Mouse (Mus musculus): ENCODE data around the gene Pik3cd.

The Pik3cd gene

DNA sequence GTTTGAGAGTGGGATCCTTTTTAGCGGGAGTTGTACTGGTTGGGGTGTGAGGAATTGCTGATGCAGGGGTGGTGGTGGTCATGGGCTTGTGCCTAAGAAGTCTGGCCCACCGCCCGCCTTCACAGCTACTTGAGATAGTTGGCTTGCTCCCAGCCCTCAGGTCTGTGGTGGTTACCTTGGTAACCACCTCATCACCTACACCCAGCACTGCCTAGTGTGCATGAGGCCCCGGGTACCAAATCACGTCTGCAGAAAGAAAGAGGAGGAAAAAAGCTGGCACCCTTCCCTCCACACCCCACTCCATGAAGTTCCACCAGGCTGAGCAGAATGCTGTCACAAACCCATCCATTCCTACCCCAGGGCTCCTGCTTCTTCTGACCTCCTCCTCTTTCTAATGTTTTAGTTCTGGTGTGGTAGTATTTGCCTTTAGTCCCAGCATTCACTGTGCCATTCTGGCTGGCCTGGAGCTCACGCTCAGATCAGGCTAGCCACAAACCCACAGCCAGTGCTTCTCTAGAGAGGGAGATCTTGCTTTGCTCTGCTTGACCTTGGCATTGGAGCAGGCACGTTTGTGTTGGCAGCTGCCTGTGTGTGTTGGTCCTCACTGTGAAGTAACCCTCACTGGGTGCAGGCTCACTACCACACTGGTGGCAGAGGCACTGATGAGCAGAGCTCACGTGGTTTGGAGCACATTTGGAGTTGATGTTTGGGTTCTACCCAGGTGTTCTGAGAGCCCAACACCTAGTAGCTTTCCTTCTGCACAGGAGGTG, 92.9 kb downstream of the Pik3cd start:
- no peak for DNase-seq (ENCODE audit: low spot score)

DNA sequence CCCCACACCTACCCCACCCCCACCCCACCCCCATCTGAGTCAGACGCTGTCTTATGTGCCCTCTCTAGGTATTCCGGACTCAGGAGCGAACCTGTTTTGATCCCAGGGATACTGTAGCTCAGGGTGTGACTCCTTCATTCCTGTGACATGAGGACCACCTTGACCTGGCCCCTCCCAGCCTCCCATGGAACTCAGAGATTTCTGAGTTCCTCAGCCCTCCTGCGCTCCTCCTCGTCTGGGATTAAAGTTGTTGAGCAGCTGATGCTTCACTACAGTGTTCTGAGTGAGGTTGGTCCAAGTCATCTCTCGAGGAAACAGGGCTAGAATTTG, 94.1 kb downstream of the Pik3cd start:
- no peak for DNase-seq (ENCODE audit: low spot score)

DNA sequence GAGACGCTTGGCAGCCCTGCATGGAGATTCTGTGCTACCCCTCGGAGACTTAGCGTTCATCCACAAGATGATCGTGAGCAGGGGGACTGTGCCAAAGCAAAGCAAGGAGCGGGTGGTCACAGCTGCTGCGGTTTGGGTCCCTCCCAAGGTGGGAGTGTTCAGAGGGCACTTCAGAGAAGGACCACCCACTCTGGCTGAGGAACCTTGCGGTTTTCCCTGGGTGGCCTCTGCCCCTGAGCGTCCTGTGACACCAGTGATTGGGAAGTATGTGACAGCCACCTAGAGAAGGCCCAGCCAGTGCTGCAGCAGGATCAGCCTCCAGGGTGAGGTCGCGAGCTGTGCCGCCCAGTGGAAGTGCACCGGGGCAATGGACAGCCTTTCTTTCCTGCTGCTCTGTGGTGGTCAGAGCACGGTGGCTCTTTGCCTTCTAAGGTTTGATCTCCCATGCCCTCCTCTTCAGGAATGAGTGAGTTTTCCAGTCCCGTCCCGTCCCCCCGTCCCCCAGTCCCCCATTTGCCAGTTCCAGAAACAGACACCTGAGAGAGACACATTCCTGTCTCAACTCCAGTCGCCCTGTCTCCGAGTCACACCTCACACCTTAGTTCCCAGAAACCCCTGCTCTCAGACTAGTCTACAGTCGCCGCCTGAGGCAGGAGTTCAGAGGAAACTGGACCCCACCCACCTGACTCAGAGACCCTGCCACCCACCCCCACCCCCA, 94.6 kb downstream of the Pik3cd start:
- DNase-seq (ENCODE audit: low spot score), result no peak

- no peak for DNase-seq (ENCODE audit: low spot score)
Observed at GRCm38 (mm10) chr4:149606766-149607358, 95.5 kb downstream of the Pik3cd start.

DNA sequence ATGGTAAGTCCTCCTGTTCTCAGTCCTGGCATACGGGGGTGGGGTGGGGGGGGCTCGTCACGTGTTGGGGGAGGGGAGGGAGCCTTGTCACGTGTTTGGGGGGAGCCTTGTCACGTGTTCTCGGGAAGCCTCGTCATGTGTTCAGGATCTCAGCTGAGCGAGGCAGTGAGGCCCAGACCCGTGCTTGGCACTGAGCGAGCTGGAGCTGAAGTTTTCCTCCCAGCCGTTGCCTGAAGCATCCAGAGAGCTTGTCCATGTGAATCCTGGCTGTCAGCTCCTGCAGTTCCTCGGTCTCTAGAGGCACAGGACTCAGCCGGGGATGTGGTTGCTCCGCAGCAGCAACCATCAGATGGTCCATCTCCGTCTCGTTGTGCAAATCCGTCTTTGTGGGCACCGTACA, 96.3 kb downstream of the Pik3cd start:
- no peak for DNase-seq (ENCODE audit: low spot score)

DNA sequence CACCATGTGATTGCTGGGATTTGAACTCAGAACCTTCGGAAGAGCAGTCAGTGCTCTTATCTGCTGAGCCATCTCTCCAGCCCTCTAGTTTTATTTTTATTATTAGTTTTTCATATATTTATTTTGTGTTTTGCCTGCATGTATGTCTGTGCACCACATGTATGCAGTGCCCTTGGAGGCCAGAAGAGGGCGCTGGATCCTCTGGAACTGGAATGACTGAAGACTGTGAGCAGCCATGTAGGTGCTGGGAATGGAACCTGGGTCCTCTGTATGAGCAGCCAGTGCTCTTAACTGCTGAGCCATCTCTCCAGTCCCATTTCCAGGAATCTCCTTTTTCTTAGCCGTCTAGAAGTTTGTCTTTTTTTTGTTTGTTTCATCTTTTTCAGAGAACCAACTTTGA, 97.9 kb downstream of the Pik3cd start:
- DNase-seq (ENCODE audit: low spot score), result no peak

DNA sequence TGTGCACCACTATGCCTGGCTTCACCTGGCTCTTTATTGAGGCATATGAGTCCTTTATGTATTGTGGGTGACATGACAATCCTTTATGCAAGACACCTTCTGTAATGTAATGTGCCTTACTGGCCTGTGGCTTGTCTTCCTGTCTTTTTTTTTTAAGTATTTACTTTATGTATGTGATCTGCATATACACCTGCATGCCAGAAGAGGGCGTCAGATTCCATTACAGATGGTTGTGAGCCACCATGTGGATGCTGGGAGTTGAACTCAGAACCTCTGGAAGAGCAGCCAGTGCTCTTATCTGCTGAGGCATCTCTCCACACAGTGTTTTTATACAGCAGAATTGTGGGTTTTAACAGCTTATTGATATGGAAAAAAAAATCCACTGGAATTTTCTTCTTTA, 98.5 kb downstream of the Pik3cd start:
- no peak for DNase-seq (ENCODE audit: low spot score)

DNA sequence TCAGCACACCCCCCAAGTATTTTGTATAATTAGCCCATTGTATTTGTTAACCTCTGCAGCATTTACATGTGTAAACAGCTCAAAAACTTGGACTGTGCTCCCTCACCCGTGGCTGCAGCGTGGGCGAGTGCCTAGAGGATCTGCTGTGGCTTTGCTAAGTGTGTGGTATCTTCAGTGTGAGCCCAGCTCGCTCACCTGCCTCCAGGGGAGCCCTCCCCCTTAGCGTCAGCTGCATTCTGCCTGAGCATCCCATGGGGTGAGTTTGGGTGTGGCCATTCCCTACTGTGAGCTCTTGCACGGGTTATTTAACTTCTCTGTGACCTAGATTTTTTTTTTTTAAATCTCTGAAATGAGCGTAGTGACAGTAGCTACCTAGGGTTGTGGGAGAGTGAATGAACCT, 100.1 kb downstream of the Pik3cd start:
- DNase-seq (ENCODE audit: low spot score), result no peak

- DNase-seq (ENCODE audit: low spot score), result no peak
Observed at GRCm38 (mm10) chr4:149601484-149601883, 100.9 kb downstream of the Pik3cd start.

GRCm38 (mm10) chr4:149600130-149600529, 102.2 kb downstream of the Pik3cd start:
- no peak for DNase-seq (ENCODE audit: low spot score)

DNA sequence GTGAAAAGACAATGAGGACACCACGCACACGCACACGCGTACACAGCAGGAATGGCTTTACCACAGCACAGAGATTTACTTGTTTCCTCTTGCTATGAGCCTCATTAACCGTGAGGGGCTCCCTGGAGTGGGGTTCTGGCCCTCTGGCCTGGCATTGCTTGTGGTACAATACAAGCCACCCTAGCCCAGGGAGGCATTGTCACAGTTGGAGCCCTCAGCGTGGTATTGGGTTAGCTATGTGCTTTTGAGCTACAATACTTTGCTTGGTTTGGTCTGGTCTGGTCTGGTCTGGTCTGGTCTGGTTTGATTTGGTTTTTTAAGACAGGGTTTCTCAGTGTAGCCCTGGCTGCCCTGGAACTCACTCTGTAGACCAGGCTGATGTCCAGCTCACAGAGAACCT, 102.8 kb downstream of the Pik3cd start:
- DNase-seq (ENCODE audit: low spot score), result no peak
